Mouse (Mus musculus) lung, adult 2 months (tissue): ENCODE results near the gene Ttll1. TPM values are rescaled to one million over a fixed set of nuclear protein-coding genes. Genes with fewer than 3 reads are reported as not detected.
A peak's percentile ranks its signal among the peaks of the same experiment; 100 is the strongest.
"Not testable (repeated sequence)": the region's sequence is repeated elsewhere in the genome, so short reads cannot be mapped to it uniquely, and the experiment has no call there.

Experiments used
- DNase-seq: peaks from one replicate; pipeline ENCODE4 v3.0.0; 2022
- H3K4me1 ChIP-seq: fragments of 200-500 bp; 2 replicates; pipeline ENCODE4 v1.6.1; 2011; ENCODE audit warnings: low read length; ENCODE audit not compliant: control insufficient read depth, insufficient read depth
- H3K4me3 ChIP-seq: fragments of 200-500 bp; replicated peaks from 2 replicates; pipeline ENCODE3; 2011; ENCODE audit warnings: low read depth, mild to moderate bottlenecking, control low read depth, low read length; ENCODE audit errors: extremely low read depth
- CTCF ChIP-seq: fragments of 200-500 bp; IDR thresholded peaks from 2 replicates; pipeline ENCODE4 v1.5.1; 2011; ENCODE audit warnings: mild to moderate bottlenecking, low read length, control low read depth; ENCODE audit not compliant: insufficient read depth
- POLR2A ChIP-seq: fragments of 200-500 bp; IDR thresholded peaks from 2 replicates; pipeline ENCODE4 v1.6.1; 2011; ENCODE audit warnings: low read depth, mild to moderate bottlenecking, control low read depth, low read length, borderline replicate concordance; ENCODE audit errors: extremely low read depth
- WGBS: fragments of 180-500 bp; shearing (Covaris S2); methylation state at CpG from one replicate; pipeline ENCODE4 v1.1.7; 2018; 5-methylcytosine and 5-hydroxymethylcytosine counted together
- polyA plus RNA-seq: library from polyadenylated mRNA; depleted of rRNA; stranded (reverse); fragments of >200 nt; gene quantifications from 2 replicates; pipeline ENCODE4 v1.2.3, GENCODE M21; 2012

Gene Ttll1
- polyA plus RNA-seq, 1 experiment, result 12.6 TPM

- Histone ChIP-seq H3K4me3 (peak overlapping the region; percentile 18), H3K4me1 (peaks cover 12% of the 10 kb centered on the region; the same call in 1 of the 2 replicates)
- WGBS, result 69% methylated on average over 19 of the region's 19 CpGs
- TF ChIP-seq POLR2A, result no peak
- TF ChIP-seq CTCF, result 0 out of 2 replicates have a peak, but pooled peaks have one; percentile 10
- DNase-seq, result no peak
These were observed 45.6 kb downstream of the Ttll1 start for GRCm38 (mm10) chr15:83464905-83465650.

- DNase-seq, result peak; percentile 96
- Histone ChIP-seq H3K4me3 (peak within 1 kb of the TSS; percentile 80), H3K4me1 (peaks cover 12% of the 10 kb centered on the region; the same call in 1 of the 2 replicates)
- TF ChIP-seq CTCF (no peak), POLR2A (peak; percentile 44)
- under 1% methylated on average over 81 of the region's 88 CpGs for WGBS
These were observed 46.4 kb downstream of the Ttll1 start, which contains the start of gene Pacsin2 for GRCm38 (mm10) chr15:83464083-83464904. Gene Pacsin2, minus strand, starts transcription at chr15:83464606.

GRCm38 (mm10) chr15:83463369-83464082, 47.2 kb downstream of the Ttll1 start:
- no peak for TF ChIP-seq POLR2A
- TF ChIP-seq CTCF, result no peak
- H3K4me1 ChIP-seq, result peaks cover 12% of the 10 kb centered on the region; the same call in 1 of the 2 replicates
- WGBS, result 4% methylated on average over 17 of the region's 17 CpGs
- H3K4me3 ChIP-seq, result peak overlapping the region; percentile 80
- DNase-seq, result no peak

GRCm38 (mm10) chr15:83462349-83462748, 48.3 kb downstream of the Ttll1 start:
- not testable (repeated sequence) for H3K4me3 ChIP-seq, DNase-seq
- 74% methylated on average over 8 of the region's 8 CpGs for WGBS
- H3K4me1 ChIP-seq, result peaks cover 12% of the 10 kb centered on the region; the same call in 1 of the 2 replicates

- H3K4me1 ChIP-seq, result peaks cover 12% of the 10 kb centered on the region; the same call in 1 of the 2 replicates
- DNase-seq, result no peak
- H3K4me3 ChIP-seq, result no peak overlapping the region
- TF ChIP-seq POLR2A (no peak), CTCF (no peak)
- 64% methylated on average over 3 of the region's 3 CpGs for WGBS
These were observed 49.8 kb downstream of the Ttll1 start for GRCm38 (mm10) chr15:83460891-83461290.

GRCm38 (mm10) chr15:83457541-83457940, 53.2 kb downstream of the Ttll1 start:
- no peak overlapping the region for H3K4me3 ChIP-seq
- no peak for DNase-seq
- peaks cover 11% of the 10 kb centered on the region for H3K4me1 ChIP-seq
- no peak for TF ChIP-seq CTCF
- TF ChIP-seq POLR2A, result no peak
- WGBS, result 89% methylated on average over 1 of the region's 1 CpGs

GRCm38 (mm10) chr15:83455637-83456036, 55.1 kb downstream of the Ttll1 start:
- Histone ChIP-seq H3K4me3 (no peak overlapping the region), H3K4me1 (peaks cover 23% of the 10 kb centered on the region)
- TF ChIP-seq POLR2A, result no peak
- no peak for TF ChIP-seq CTCF
- 70% methylated on average over 5 of the region's 5 CpGs for WGBS
- no peak for DNase-seq

GRCm38 (mm10) chr15:83455034-83455433, 55.7 kb downstream of the Ttll1 start:
- peaks cover 23% of the 10 kb centered on the region for H3K4me1 ChIP-seq
- TF ChIP-seq POLR2A (no peak), CTCF (no peak)
- no peak overlapping the region for H3K4me3 ChIP-seq
- 54% methylated on average over 3 of the region's 3 CpGs for WGBS
- no peak for DNase-seq

GRCm38 (mm10) chr15:83454419-83454818, 56.3 kb downstream of the Ttll1 start:
- TF ChIP-seq CTCF (no peak), POLR2A (no peak)
- no peak overlapping the region for H3K4me3 ChIP-seq
- WGBS, result 74% methylated on average over 7 of the region's 7 CpGs
- peaks cover 23% of the 10 kb centered on the region for H3K4me1 ChIP-seq
- no peak for DNase-seq
